Mouse (Mus musculus): ENCODE results near the gene Ntrk3. TPM values are rescaled to one million over a fixed set of nuclear protein-coding genes. Genes with fewer than 3 reads are reported as not detected.
A peak's percentile ranks its signal among the peaks of the same experiment; 100 is the strongest.

Ntrk3 gene
- polyA plus RNA-seq, 1 experiment from 2014 or later: 37.4 TPM

GRCm38 (mm10) chr7:78378306-78378705 is 359.5 kb downstream of the Ntrk3 start:
- Histone ChIP-seq H3K9me3 (ENCODE audit: control insufficient read depth, low read length) (no peaks in the 10 kb centered on the region), H3K27me3 (replicated peaks; ENCODE audit: control insufficient read depth, insufficient read depth, low read length) (no peaks in the 10 kb centered on the region), H3K4me3 (replicated peaks; ENCODE audit: low read length) (no peak overlapping the region), H3K4me1 (replicated peaks; ENCODE audit: control insufficient read depth, insufficient read depth, low read length) (peaks cover 2% of the 10 kb centered on the region; the same call in 1 of the 2 replicates), H3K9ac (replicated peaks; ENCODE audit: low read depth, low read length) (no peak overlapping the region), H3K4me2 (ENCODE audit: low read length) (no peak overlapping the region), H3K36me3 (ENCODE audit: control insufficient read depth, insufficient read depth) (0 out of 2 replicates have a peak, but pooled peaks cover 3% of the 10 kb centered on the region), H3K27ac (ENCODE audit: low read length) (no peak overlapping the region)
- 83% methylated on average over 2 of the region's 2 CpGs for WGBS
- no peak for ATAC-seq

- Histone ChIP-seq H3K36me3 (ENCODE audit: control insufficient read depth, insufficient read depth) (0 out of 2 replicates have a peak, but pooled peaks cover 3% of the 10 kb centered on the region), H3K27me3 (replicated peaks; ENCODE audit: control insufficient read depth, insufficient read depth, low read length) (no peaks in the 10 kb centered on the region), H3K4me1 (replicated peaks; ENCODE audit: control insufficient read depth, insufficient read depth, low read length) (peaks cover 2% of the 10 kb centered on the region; the same call in 1 of the 2 replicates), H3K27ac (ENCODE audit: low read length) (no peak overlapping the region), H3K9ac (replicated peaks; ENCODE audit: low read depth, low read length) (no peak overlapping the region), H3K4me3 (replicated peaks; ENCODE audit: low read length) (no peak overlapping the region), H3K9me3 (ENCODE audit: control insufficient read depth, low read length) (no peaks in the 10 kb centered on the region), H3K4me2 (ENCODE audit: low read length) (no peak overlapping the region)
- 53% methylated on average over 4 of the region's 4 CpGs for WGBS
- ATAC-seq: peak; percentile 45; the same call in 1 of the 2 replicates
These were observed 360.9 kb downstream of the Ntrk3 start for GRCm38 (mm10) chr7:78376875-78377274.

- no peak for ATAC-seq
- no peak overlapping the region for H3K27ac ChIP-seq (ENCODE audit: low read length)
- WGBS: 73% methylated on average over 8 of the region's 8 CpGs
These were observed 376.2 kb downstream of the Ntrk3 start for GRCm38 (mm10) chr7:78361341-78362309.

GRCm38 (mm10) chr7:78347464-78347863 is 390.3 kb downstream of the Ntrk3 start:
- H3K4me2 ChIP-seq (ENCODE audit: low read length): no peak overlapping the region
- no peak overlapping the region for H3K27ac ChIP-seq (ENCODE audit: low read length)
- ATAC-seq: no peak
- H3K9ac ChIP-seq (replicated peaks; ENCODE audit: low read depth, low read length): no peak overlapping the region
- 91% methylated on average over 5 of the region's 5 CpGs for WGBS
- no peaks in the 10 kb centered on the region for H3K27me3 ChIP-seq (replicated peaks; ENCODE audit: control insufficient read depth, insufficient read depth, low read length)
- no peaks in the 10 kb centered on the region; the same call in 1 of the 2 replicates for H3K36me3 ChIP-seq (ENCODE audit: control insufficient read depth, insufficient read depth)
- H3K4me1 ChIP-seq (replicated peaks; ENCODE audit: control insufficient read depth, insufficient read depth, low read length): no peaks in the 10 kb centered on the region
- H3K9me3 ChIP-seq (ENCODE audit: control insufficient read depth, low read length): no peaks in the 10 kb centered on the region
- no peak overlapping the region for H3K4me3 ChIP-seq (replicated peaks; ENCODE audit: low read length)

More at GRCm38 (mm10) chr7:78361341-78362309, 376.2 kb downstream of the Ntrk3 start:
- Histone ChIP-seq H3K27me3 (replicated peaks; ENCODE audit: control insufficient read depth, insufficient read depth, low read length) (no peaks in the 10 kb centered on the region), H3K4me3 (replicated peaks; ENCODE audit: low read length) (no peak overlapping the region), H3K9ac (replicated peaks; ENCODE audit: low read depth, low read length) (no peak overlapping the region), H3K9me3 (ENCODE audit: control insufficient read depth, low read length) (no peaks in the 10 kb centered on the region), H3K36me3 (ENCODE audit: control insufficient read depth, insufficient read depth) (no peaks in the 10 kb centered on the region), H3K4me2 (ENCODE audit: low read length) (no peak overlapping the region), H3K4me1 (replicated peaks; ENCODE audit: control insufficient read depth, insufficient read depth, low read length) (no peaks in the 10 kb centered on the region)

GRCm38 (mm10) chr7:78333422-78333821 is 404.4 kb downstream of the Ntrk3 start:
- Histone ChIP-seq H3K9ac (replicated peaks; ENCODE audit: low read depth, low read length) (no peak overlapping the region), H3K4me1 (replicated peaks; ENCODE audit: control insufficient read depth, insufficient read depth, low read length) (no peaks in the 10 kb centered on the region), H3K36me3 (ENCODE audit: control insufficient read depth, insufficient read depth) (no peaks in the 10 kb centered on the region), H3K9me3 (ENCODE audit: control insufficient read depth, low read length) (no peaks in the 10 kb centered on the region), H3K27me3 (replicated peaks; ENCODE audit: control insufficient read depth, insufficient read depth, low read length) (no peaks in the 10 kb centered on the region), H3K4me3 (replicated peaks; ENCODE audit: low read length) (no peak overlapping the region), H3K27ac (ENCODE audit: low read length) (no peak overlapping the region), H3K4me2 (ENCODE audit: low read length) (no peak overlapping the region)
- no peak for ATAC-seq

- H3K4me3 ChIP-seq (replicated peaks; ENCODE audit: low read length): no peak overlapping the region
- H3K4me1 ChIP-seq (replicated peaks; ENCODE audit: control insufficient read depth, insufficient read depth, low read length): no peaks in the 10 kb centered on the region
- H3K36me3 ChIP-seq (ENCODE audit: control insufficient read depth, insufficient read depth): no peaks in the 10 kb centered on the region
- H3K27ac ChIP-seq (ENCODE audit: low read length): no peak overlapping the region
- 82% methylated on average over 2 of the region's 2 CpGs for WGBS
- no peak overlapping the region for H3K9ac ChIP-seq (replicated peaks; ENCODE audit: low read depth, low read length)
- ATAC-seq: no peak
- H3K27me3 ChIP-seq (replicated peaks; ENCODE audit: control insufficient read depth, insufficient read depth, low read length): no peaks in the 10 kb centered on the region
- no peaks in the 10 kb centered on the region for H3K9me3 ChIP-seq (ENCODE audit: control insufficient read depth, low read length)
- no peak overlapping the region for H3K4me2 ChIP-seq (ENCODE audit: low read length)
These were observed 409.5 kb downstream of the Ntrk3 start for GRCm38 (mm10) chr7:78328301-78328700.

GRCm38 (mm10) chr7:78326185-78326584 is 411.6 kb downstream of the Ntrk3 start:
- no peak for ATAC-seq
- H3K4me3 ChIP-seq (replicated peaks; ENCODE audit: low read length): no peak overlapping the region
- 70% methylated on average over 3 of the region's 3 CpGs for WGBS

GRCm38 (mm10) chr7:78318640-78319039 is 419.2 kb downstream of the Ntrk3 start:
- H3K4me2 ChIP-seq (ENCODE audit: low read length): no peak overlapping the region
- H3K4me3 ChIP-seq (replicated peaks; ENCODE audit: low read length): no peak overlapping the region
- H3K9me3 ChIP-seq (ENCODE audit: control insufficient read depth, low read length): no peaks in the 10 kb centered on the region
- H3K36me3 ChIP-seq (ENCODE audit: control insufficient read depth, insufficient read depth): no peaks in the 10 kb centered on the region
- H3K27ac ChIP-seq (ENCODE audit: low read length): no peak overlapping the region
- no peak for ATAC-seq
- H3K4me1 ChIP-seq (replicated peaks; ENCODE audit: control insufficient read depth, insufficient read depth, low read length): no peaks in the 10 kb centered on the region
- H3K9ac ChIP-seq (replicated peaks; ENCODE audit: low read depth, low read length): no peak overlapping the region
- H3K27me3 ChIP-seq (replicated peaks; ENCODE audit: control insufficient read depth, insufficient read depth, low read length): no peaks in the 10 kb centered on the region
- 86% methylated on average over 4 of the region's 4 CpGs for WGBS

More at GRCm38 (mm10) chr7:78326185-78326584, 411.6 kb downstream of the Ntrk3 start:
- Histone ChIP-seq H3K9me3 (ENCODE audit: control insufficient read depth, low read length) (no peaks in the 10 kb centered on the region), H3K4me2 (ENCODE audit: low read length) (no peak overlapping the region), H3K9ac (replicated peaks; ENCODE audit: low read depth, low read length) (no peak overlapping the region), H3K36me3 (ENCODE audit: control insufficient read depth, insufficient read depth) (no peaks in the 10 kb centered on the region), H3K27ac (ENCODE audit: low read length) (no peak overlapping the region), H3K4me1 (replicated peaks; ENCODE audit: control insufficient read depth, insufficient read depth, low read length) (no peaks in the 10 kb centered on the region), H3K27me3 (replicated peaks; ENCODE audit: control insufficient read depth, insufficient read depth, low read length) (no peaks in the 10 kb centered on the region)

GRCm38 (mm10) chr7:78305770-78306169 is 432.0 kb downstream of the Ntrk3 start:
- WGBS: 95% methylated on average over 1 of the region's 1 CpGs
- no peak for ATAC-seq

More at GRCm38 (mm10) chr7:78305770-78306169, 432.0 kb downstream of the Ntrk3 start:
- H3K9ac ChIP-seq (replicated peaks; ENCODE audit: low read depth, low read length): no peak overlapping the region
- H3K4me1 ChIP-seq (replicated peaks; ENCODE audit: control insufficient read depth, insufficient read depth, low read length): no peaks in the 10 kb centered on the region
- H3K4me3 ChIP-seq (replicated peaks; ENCODE audit: low read length): no peak overlapping the region
- H3K27me3 ChIP-seq (replicated peaks; ENCODE audit: control insufficient read depth, insufficient read depth, low read length): no peaks in the 10 kb centered on the region
- H3K27ac ChIP-seq (ENCODE audit: low read length): no peak overlapping the region
- H3K4me2 ChIP-seq (ENCODE audit: low read length): no peak overlapping the region
- peaks cover 9% of the 10 kb centered on the region for H3K36me3 ChIP-seq (ENCODE audit: control insufficient read depth, insufficient read depth)
- H3K9me3 ChIP-seq (ENCODE audit: control insufficient read depth, low read length): peaks cover 8% of the 10 kb centered on the region

Data from forebrain, embryonic 16.5 days (tissue).